Mouse (Mus musculus) left cerebral cortex, adult 2 months (tissue): ENCODE data around the gene Marc2. TPM values are rescaled to one million over a fixed set of nuclear protein-coding genes. Genes with fewer than 3 reads are reported as not detected.

ENCODE experiments used
- DNase-seq, 2 experiments: peaks; one replicate each; pipeline ENCODE4 v3.0.0; 2021 to 2022; ENCODE audit warnings: low spot score in 2 of 2, mixed read lengths in 1 of 2; ENCODE audit errors: extremely low spot score in 1 of 2
- H3K27ac ChIP-seq: fragments of 200-600 bp; 2 replicates; pipeline ENCODE4 v1.8.1; 2022
- H3K4me3 ChIP-seq: fragments of 200-600 bp; 2 replicates; pipeline ENCODE4 v1.8.1; 2022
- CTCF ChIP-seq: fragments of 200-600 bp; IDR thresholded peaks from 2 replicates; pipeline ENCODE4 v1.8.1; 2022; ENCODE audit warnings: antibody characterized with exemption, mild to moderate bottlenecking, moderate library complexity
- intact Hi-C: fragments of 180-260 bp; cut with DNase I; formaldehyde crosslinking; loops from one replicate; pipeline ENCODE4 v1.15.1; 2025
- total RNA-seq, 2 experiments: library from RNA; stranded (reverse); gene quantifications; 2 replicates each; pipeline ENCODE4 v1.2.3; 2021

Marc2 gene
- total RNA-seq, 2 experiments from 2014 or later: 167 to 177 TPM

DNA sequence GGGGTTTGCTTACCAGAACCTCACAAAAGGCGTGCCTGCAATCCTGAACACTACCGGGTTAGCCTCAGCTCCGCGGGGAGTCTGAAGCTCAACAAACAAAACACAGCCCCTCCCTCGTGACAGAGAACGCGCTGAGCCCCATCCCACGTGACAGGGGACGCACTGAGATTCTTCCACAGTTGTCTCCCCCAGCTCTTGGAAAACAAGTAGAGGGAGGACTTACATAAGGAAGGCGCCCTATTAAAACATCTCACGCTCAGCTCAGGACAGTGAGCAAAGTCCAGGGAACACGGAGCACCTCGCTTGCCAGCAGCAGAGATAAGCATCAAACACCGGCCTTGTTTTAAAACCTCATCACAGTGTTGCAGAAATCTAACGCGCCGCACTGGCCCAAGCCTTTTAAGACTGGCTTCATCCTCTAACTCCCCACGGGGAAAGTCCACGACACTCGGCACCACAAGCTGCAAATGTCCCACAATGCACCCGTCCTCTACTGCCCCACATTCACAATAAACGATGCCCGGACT lies 19.0 kb downstream of the Marc2 start:
- peak in 1 of 2 experiments; percentile 38 for DNase-seq
- TF ChIP-seq CTCF: no peak
- Histone ChIP-seq H3K27ac (peak overlapping the region; percentile 64), H3K4me3 (peak overlapping the region; percentile 27; the same call in 1 of the 2 replicates)
- intact Hi-C loops: loop anchor here (5.0 kb wide), 1 partner anchor 55 kb away; the partner anchor contains the start of gene C130074G19Rik

GRCm38 (mm10) chr1:184825093-184825492 lies 21.2 kb downstream of the Marc2 start:
- 0 out of 2 replicates have a peak overlapping the region, but pooled peaks have one; percentile 7 for H3K4me3 ChIP-seq
- no peak overlapping the region for H3K27ac ChIP-seq
- intact Hi-C loops: loop anchor here (2.0 to 5.0 kb wide), 5 partner anchors 20 to 370 kb away; partner anchors contain the start of gene C130074G19Rik
- peak; percentile 68 for TF ChIP-seq CTCF
- peak in 1 of 2 experiments; percentile 43 for DNase-seq

DNA sequence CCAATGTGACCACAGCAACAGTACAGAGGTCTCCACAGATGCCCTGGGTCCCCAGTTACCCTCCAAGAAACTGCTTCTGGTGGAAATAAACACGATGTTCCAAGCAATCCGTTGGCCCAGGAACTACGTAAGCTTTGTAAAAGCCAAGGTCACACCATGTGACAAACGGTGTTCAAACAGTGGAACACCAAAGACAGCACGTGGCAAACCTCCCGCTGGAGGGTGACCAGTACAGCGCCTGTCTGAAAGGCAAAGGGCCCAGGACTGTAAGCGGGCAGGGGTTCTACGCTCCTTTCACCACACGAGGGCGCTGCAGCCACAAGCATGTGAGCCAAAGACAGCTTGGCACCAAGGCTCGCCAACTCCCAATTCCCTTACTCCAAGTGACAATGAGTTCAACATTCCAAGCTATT lies 21.8 kb downstream of the Marc2 start:
- Histone ChIP-seq H3K4me3 (0 out of 2 replicates have a peak overlapping the region, but pooled peaks have one; percentile 7), H3K27ac (0 out of 2 replicates have a peak overlapping the region, but pooled peaks have one; percentile 59)
- intact Hi-C loops: loop anchor here (2.0 kb wide), 4 partner anchors 20 to 370 kb away; no protein-coding TSS in a partner anchor
- DNase-seq: peak; percentile 84 to 86
- TF ChIP-seq CTCF: peak; percentile 86

- TF ChIP-seq CTCF: no peak
- Histone ChIP-seq H3K4me3 (peak overlapping the region; percentile 40), H3K27ac (0 out of 2 replicates have a peak overlapping the region, but pooled peaks have one; percentile 2)
- peak; percentile 33 to 40 for DNase-seq
- intact Hi-C loops: no loop called here
Observed at GRCm38 (mm10) chr1:184822678-184823077, 23.6 kb downstream of the Marc2 start.

GRCm38 (mm10) chr1:184817768-184818167 lies 28.5 kb downstream of the Marc2 start:
- no peak for DNase-seq
- TF ChIP-seq CTCF: peak; percentile 31
- intact Hi-C loops: no loop called here
- Histone ChIP-seq H3K4me3 (no peak overlapping the region), H3K27ac (no peak overlapping the region)

GRCm38 (mm10) chr1:184811716-184812250 lies 34.5 kb downstream of the Marc2 start:
- no peak for TF ChIP-seq CTCF
- no peak overlapping the region for H3K27ac ChIP-seq
- H3K4me3 ChIP-seq: no peak overlapping the region
- intact Hi-C loops: no loop called here
- DNase-seq: no peak

DNA sequence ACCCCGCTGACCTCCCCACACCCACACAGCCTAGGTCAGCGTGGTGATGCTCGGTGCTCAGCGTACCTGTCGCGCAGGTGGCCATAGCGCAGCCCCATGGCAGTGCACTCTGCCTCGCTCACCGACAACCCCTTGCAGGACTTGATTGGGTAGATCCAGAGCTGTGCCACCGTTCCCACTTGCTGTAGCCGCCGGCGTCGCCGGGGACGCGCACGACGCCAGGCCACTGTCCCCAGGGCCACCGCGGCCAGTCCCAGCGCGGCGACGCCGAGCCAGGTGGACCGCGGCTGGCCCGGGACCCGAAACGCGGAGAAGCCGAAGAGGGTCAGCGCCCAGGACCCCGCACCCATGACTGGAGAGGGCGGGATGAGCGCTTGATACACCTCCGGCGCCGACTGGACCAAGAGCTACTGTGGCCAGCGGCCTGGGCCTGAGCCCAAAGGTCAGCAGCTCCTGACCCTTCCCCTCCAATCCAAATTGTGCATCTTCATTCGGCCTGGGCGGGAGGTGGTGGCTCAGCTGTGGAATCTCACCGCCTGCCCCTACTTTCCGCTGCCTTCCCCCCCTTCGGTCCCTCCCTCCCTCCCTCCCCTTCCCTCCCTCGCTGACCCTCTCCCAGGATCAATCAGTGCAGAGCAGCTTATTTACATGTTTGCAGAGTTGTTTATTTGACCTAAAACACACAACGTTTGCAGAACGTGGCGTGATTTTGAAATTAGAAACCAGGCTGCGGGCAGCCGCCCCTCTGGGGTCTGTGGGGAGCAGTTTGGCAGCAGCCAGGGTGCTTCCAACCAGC lies 35.3 kb downstream of the Marc2 start, which contains the start of gene Marc1:
Gene Marc1, minus strand, starts transcription at position 534 of the 796 bp plus-strand sequence.
- intact Hi-C loops: no loop called here
- DNase-seq: no peak
- peak within 1 kb of the TSS; percentile 32 for H3K4me3 ChIP-seq
- no peak within 1 kb of the TSS for H3K27ac ChIP-seq
- no peak for TF ChIP-seq CTCF

- intact Hi-C loops: no loop called here
- H3K27ac ChIP-seq: no peak overlapping the region
- no peak for TF ChIP-seq CTCF
- no peak for DNase-seq
- no peak overlapping the region for H3K4me3 ChIP-seq
Observed at GRCm38 (mm10) chr1:184809578-184810001, 36.7 kb downstream of the Marc2 start.

DNA sequence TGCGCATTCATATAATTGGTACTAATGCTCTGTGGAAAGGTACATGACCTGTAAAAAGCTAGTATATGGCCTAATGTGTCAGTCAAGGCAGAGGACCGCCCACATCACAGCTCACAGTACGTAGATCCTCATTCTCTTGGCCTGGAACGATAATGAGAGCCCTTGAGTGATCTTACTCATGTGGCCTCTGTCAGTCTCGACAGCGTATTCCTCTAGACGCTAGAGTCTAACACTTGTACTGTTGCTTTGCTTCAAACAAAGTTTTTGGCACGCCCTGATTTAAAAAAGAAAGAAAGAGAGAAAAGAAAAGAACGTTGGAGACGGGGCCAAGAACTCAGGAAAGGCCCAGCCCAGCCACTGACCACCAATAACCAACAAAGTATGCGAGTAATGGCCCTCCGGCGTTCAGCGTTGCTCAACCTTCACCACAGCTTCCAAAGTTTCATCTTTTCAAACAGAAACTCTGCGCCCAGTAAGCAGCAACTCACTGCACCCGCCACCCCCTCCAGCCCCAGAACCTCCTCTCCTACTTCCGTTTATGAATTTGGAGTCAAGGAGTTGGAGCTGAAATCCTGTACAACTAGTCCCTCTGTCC lies 37.7 kb downstream of the Marc2 start:
- TF ChIP-seq CTCF: no peak
- no peak overlapping the region for H3K27ac ChIP-seq
- no peak for DNase-seq
- H3K4me3 ChIP-seq: no peak overlapping the region
- intact Hi-C loops: no loop called here

DNA sequence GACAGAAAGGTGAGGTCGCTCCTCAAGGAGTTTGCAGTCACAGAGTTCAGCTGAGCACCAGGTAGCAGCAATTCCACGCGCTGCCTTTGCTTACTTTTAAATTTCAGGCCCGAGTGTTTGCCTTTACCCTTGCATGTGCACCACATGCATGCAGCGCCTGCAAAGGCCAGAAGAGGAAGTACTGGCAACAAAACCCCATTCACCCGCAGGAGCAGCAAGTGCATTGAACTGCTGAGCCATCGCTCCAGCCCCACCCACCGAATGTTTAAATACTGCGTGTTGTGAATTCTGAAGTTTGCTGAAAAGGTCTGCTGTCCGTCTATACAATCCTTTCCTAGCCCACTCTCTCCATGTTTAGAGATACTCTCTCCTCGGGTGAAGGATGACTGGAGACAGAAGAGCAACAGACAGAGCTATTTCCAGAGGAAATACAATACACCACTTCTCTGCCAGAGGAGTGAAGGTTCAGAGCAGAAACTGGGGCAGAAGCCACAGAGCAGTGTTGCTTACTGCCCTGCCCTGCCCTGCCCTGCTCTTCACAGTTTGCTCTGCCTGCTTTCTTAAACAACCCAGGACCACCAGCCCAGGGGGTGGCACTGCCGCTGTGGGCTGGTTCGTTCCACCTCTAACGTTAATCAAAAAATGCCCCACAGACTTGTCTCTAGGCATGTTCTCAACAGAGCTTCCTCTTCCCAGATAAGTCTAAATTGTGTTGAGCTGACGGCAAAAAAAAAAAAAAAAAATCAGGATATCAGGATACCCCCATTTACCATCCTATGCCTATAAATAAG lies 38.4 kb downstream of the Marc2 start:
- DNase-seq: no peak
- Histone ChIP-seq H3K4me3 (no peak overlapping the region), H3K27ac (no peak overlapping the region)
- intact Hi-C loops: no loop called here
- TF ChIP-seq CTCF: no peak; the same call in none of the 2 replicates

DNA sequence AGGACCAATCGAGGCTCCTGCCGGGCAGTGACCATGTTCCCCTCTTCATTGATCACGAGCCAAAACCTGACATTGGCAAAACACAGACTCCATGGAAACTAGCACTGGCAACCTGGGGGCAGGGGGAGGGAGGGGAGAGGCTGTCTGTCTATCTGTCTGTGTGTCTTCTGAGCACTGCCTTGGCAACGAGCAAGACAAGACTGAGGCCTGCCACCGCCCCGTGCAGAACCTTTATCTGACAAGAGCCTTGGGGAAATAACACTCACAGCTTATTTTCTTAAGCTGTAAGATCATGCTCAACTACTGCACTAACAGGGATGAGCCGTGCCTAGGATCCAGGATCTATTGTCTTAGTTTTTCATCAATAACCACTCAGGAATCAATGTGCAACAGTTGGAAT lies 39.1 kb downstream of the Marc2 start:
- DNase-seq: no peak
- Histone ChIP-seq H3K27ac (no peak overlapping the region), H3K4me3 (no peak overlapping the region)
- TF ChIP-seq CTCF: no peak
- intact Hi-C loops: no loop called here
